Mouse (Mus musculus) ES-E14 (cell line): ENCODE measurements around the gene Rbfox1. TPM values are rescaled to one million over a fixed set of nuclear protein-coding genes. Genes with fewer than 3 reads are reported as not detected.

Experiments used
- DNase-seq: peaks from one replicate; pipeline ENCODE4 v3.0.0-alpha.2; 2013; ENCODE audit warnings: low read depth, low spot score
- H3K27ac ChIP-seq: 2 replicates; pipeline ENCODE4 v1.5.1; 2012; ENCODE audit warnings: low read depth, mild to moderate bottlenecking, low read length, moderate library complexity, mixed read lengths; ENCODE audit not compliant: poor library complexity, insufficient read depth, severe bottlenecking
- H3K36me3 ChIP-seq: 2 replicates; pipeline ENCODE4 v1.6.1; 2012; ENCODE audit warnings: mild to moderate bottlenecking, low read length, moderate library complexity, mixed read lengths; ENCODE audit not compliant: control insufficient read depth, poor library complexity, insufficient read depth, severe bottlenecking
- H3K4me1 ChIP-seq, 2 experiments: fragments of 150-350 bp in 1 of 2; sonication (generic) in 1 of 2; 2 replicates each; pipeline ENCODE4 v1.6.1; 2012; ENCODE audit warnings: low read length in 2 of 2, mild to moderate bottlenecking in 1 of 2, mixed read lengths in 1 of 2; ENCODE audit not compliant: control insufficient read depth in 2 of 2, insufficient read depth in 2 of 2, poor library complexity in 1 of 2
- H3K4me3 ChIP-seq, 2 experiments: fragments of 150-350 bp in 1 of 2; sonication (generic) in 1 of 2; 2 replicates each; pipeline ENCODE4 v1.5.1; 2012; ENCODE audit warnings: low read length in 2 of 2, low read depth in 1 of 2, mild to moderate bottlenecking in 1 of 2, mixed read lengths in 1 of 2; ENCODE audit not compliant: insufficient read depth in 1 of 2, poor library complexity in 1 of 2, severe bottlenecking in 1 of 2
- H3K9ac ChIP-seq: 2 replicates; pipeline ENCODE4 v1.6.1; 2012; ENCODE audit warnings: low read depth, mild to moderate bottlenecking, low read length, mixed read lengths; ENCODE audit not compliant: poor library complexity, insufficient read depth, severe bottlenecking
- H3K9me3 ChIP-seq: fragments of 150-350 bp; sonication (generic); 2 replicates; pipeline ENCODE4 v1.6.1; 2012; ENCODE audit warnings: low read depth, mild to moderate bottlenecking, low read length; ENCODE audit not compliant: control insufficient read depth, insufficient read depth
- CHD2 ChIP-seq: IDR thresholded peaks from 2 replicates; pipeline ENCODE4 v1.6.1; 2014; ENCODE audit warnings: mild to moderate bottlenecking, low read depth, low read length, inconsistent platforms
- HCFC1 ChIP-seq: IDR thresholded peaks from 2 replicates; pipeline ENCODE4 v1.6.1; 2012; ENCODE audit warnings: low read length, inconsistent platforms, borderline replicate concordance; ENCODE audit not compliant: insufficient read depth
- MAFK ChIP-seq: IDR thresholded peaks from 2 replicates; pipeline ENCODE4 v1.6.1; 2014; ENCODE audit warnings: mild to moderate bottlenecking, low read depth, low read length, inconsistent platforms; ENCODE audit not compliant: insufficient read depth
- ZC3H11A ChIP-seq: IDR thresholded peaks from 2 replicates; pipeline ENCODE4 v1.6.1; 2012; ENCODE audit warnings: low read depth, mild to moderate bottlenecking, inconsistent platforms, low read length, borderline replicate concordance
- ZNF384 ChIP-seq: IDR thresholded peaks from 2 replicates; pipeline ENCODE4 v1.6.1; 2012; ENCODE audit warnings: low read depth, low read length, inconsistent platforms
- in situ Hi-C, 2 experiments: fragments of 600-800 bp; cut with MboI; formaldehyde crosslinking; loops; one replicate each; pipeline ENCODE4 v1.15.1; 2025; ENCODE audit warnings: low sequenced_read_pairs in 2 of 2, inconsistent platforms in 1 of 2; ENCODE audit not compliant: unreplicated experiment in 2 of 2
- total RNA-seq: library from RNA; depleted of rRNA; stranded (reverse); fragments of 300-350 nt; gene quantifications from 2 replicates; pipeline ENCODE4 v1.2.3, GENCODE M21; 2012

Gene Rbfox1
- total RNA-seq, 1 experiment, result 0.18 TPM

GRCm38 (mm10) chr16:6964720-6965583 lies 1079.8 kb downstream of the Rbfox1 start:
- TF ChIP-seq MAFK (no peak), CHD2 (no peak), ZC3H11A (no peak), ZNF384 (no peak), HCFC1 (no peak)
- Histone ChIP-seq H3K36me3 (no peaks in the 10 kb centered on the region), H3K4me1 (peaks cover 0 to 5% of the 10 kb centered on the region in 2 experiments; a peak in 1 of 4 replicates), H3K27ac (no peak overlapping the region), H3K4me3 (no peak overlapping the region), H3K9ac (no peak overlapping the region), H3K9me3 (no peaks in the 10 kb centered on the region)
- in situ Hi-C loops, result no loop called here
- DNase-seq, result peak; percentile 60

GRCm38 (mm10) chr16:6969986-6970385 lies 1084.8 kb downstream of the Rbfox1 start:
- TF ChIP-seq ZC3H11A, result no peak
- no peak for TF ChIP-seq CHD2
- no peak for TF ChIP-seq HCFC1
- DNase-seq, result no peak
- Histone ChIP-seq H3K4me3 (no peak overlapping the region), H3K27ac (no peak overlapping the region), H3K9me3 (no peaks in the 10 kb centered on the region), H3K36me3 (no peaks in the 10 kb centered on the region), H3K9ac (no peak overlapping the region), H3K4me1 (peaks cover 0 to 3% of the 10 kb centered on the region in 2 experiments; a peak in 1 of 4 replicates)
- in situ Hi-C loops, result no loop called here

GRCm38 (mm10) chr16:6976341-6976740 lies 1091.2 kb downstream of the Rbfox1 start:
- H3K9me3 ChIP-seq, result no peaks in the 10 kb centered on the region
- no peak for DNase-seq
- in situ Hi-C loops, result no loop called here
- no peaks in the 10 kb centered on the region for H3K4me1 ChIP-seq
- no peak overlapping the region for H3K4me3 ChIP-seq
- H3K9ac ChIP-seq, result no peak overlapping the region
- H3K36me3 ChIP-seq, result no peaks in the 10 kb centered on the region
- TF ChIP-seq ZC3H11A, result no peak
- TF ChIP-seq HCFC1, result no peak
- TF ChIP-seq MAFK, result no peak
- no peak for TF ChIP-seq CHD2
- TF ChIP-seq ZNF384, result no peak
- H3K27ac ChIP-seq, result no peak overlapping the region

- Histone ChIP-seq H3K27ac (no peak overlapping the region), H3K9me3 (no peaks in the 10 kb centered on the region), H3K4me1 (no peaks in the 10 kb centered on the region), H3K9ac (no peak overlapping the region), H3K36me3 (no peaks in the 10 kb centered on the region), H3K4me3 (no peak overlapping the region)
- DNase-seq, result no peak
- TF ChIP-seq ZC3H11A (no peak), HCFC1 (no peak), ZNF384 (no peak), MAFK (no peak), CHD2 (no peak)
- in situ Hi-C loops, result no loop called here
Observed at GRCm38 (mm10) chr16:6983947-6984346, 1098.8 kb downstream of the Rbfox1 start.
